Mouse (Mus musculus): ENCODE data around the gene Smad5. TPM values are rescaled to one million over a fixed set of nuclear protein-coding genes. Genes with fewer than 3 reads are reported as not detected.

Smad5 gene
- total RNA-seq, 4 experiments from 2014 or later = 17.7 to 24.1 (median 20.7) TPM

Other genes starting within 250 kb of the Smad5 start
- not detected for gene Il9, start 220.8 kb upstream of the Smad5 start, total RNA-seq (2022)
- under 1 TPM in 2 of 4 experiments, not detected in 2; 0.24 to 0.29 TPM for gene Fbxl21, start 180.5 kb upstream of the Smad5 start, total RNA-seq (2022)
- not detected for gene Lect2, start 154.5 kb upstream of the Smad5 start, total RNA-seq (2022)
- gene Tgfbi, start 93.5 kb upstream of the Smad5 start, total RNA-seq (2022) = 10 to 100 TPM in 2 of 4 experiments, 1 to 10 TPM in 2; 3.8 to 15.6 (median 7.6) TPM
- not detected for gene Gm45623, start 50.8 kb downstream of the Smad5 start, total RNA-seq (2022)
- not detected for gene Trpc7, start 193.0 kb downstream of the Smad5 start, total RNA-seq (2022)